Mouse (Mus musculus) heart, embryonic 14.5 days (tissue): ENCODE measurements around the gene Aldoc. TPM values are rescaled to one million over a fixed set of nuclear protein-coding genes. Genes with fewer than 3 reads are reported as not detected.

Source experiments
- ATAC-seq: fragments of 200-750 bp; cut with Nextera tagmentation; 2 replicates; pipeline ENCODE4 v1.8.0; 2017; ENCODE audit warnings: low read depth, moderate TSS enrichment; ENCODE audit not compliant: insufficient number of reproducible peaks, insufficient read depth, low FRiP score
- H3K27ac ChIP-seq, 2 experiments: fragments of 200-500 bp in 1 of 2; fragments of 300-500 bp in 1 of 2; sonication (generic) in 1 of 2; replicated peaks in 1 of 2; 2 replicates each; pipeline ENCODE4 v1.5.1; 2012 to 2014; ENCODE audit warnings: low read depth in 2 of 2, low read length in 2 of 2, control low read depth in 1 of 2, mild to moderate bottlenecking in 1 of 2, mixed read lengths in 1 of 2; ENCODE audit not compliant: control insufficient read depth in 1 of 2, insufficient read depth in 1 of 2
- H3K27me3 ChIP-seq: fragments of 300-500 bp; sonication (generic); 2 replicates; pipeline ENCODE4 v1.6.1; 2014; ENCODE audit warnings: mild to moderate bottlenecking, low read length, control low read depth; ENCODE audit not compliant: control insufficient read depth, insufficient read depth
- H3K36me3 ChIP-seq: fragments of 300-500 bp; sonication (generic); 2 replicates; pipeline ENCODE4 v1.6.1; 2014; ENCODE audit warnings: mild to moderate bottlenecking, control low read depth, low read length, mixed read lengths; ENCODE audit not compliant: control insufficient read depth, insufficient read depth
- H3K4me1 ChIP-seq, 2 experiments: fragments of 200-500 bp in 1 of 2; fragments of 300-500 bp in 1 of 2; sonication (generic) in 1 of 2; 2 replicates each; pipeline ENCODE4 v1.6.1; 2012 to 2014; ENCODE audit warnings: low read length in 2 of 2, control low read depth in 1 of 2, mixed read lengths in 1 of 2; ENCODE audit not compliant: control insufficient read depth in 2 of 2, insufficient read depth in 2 of 2
- H3K4me2 ChIP-seq: fragments of 300-500 bp; sonication (generic); 2 replicates; pipeline ENCODE4 v1.6.1; 2014; ENCODE audit warnings: mild to moderate bottlenecking, low read length
- H3K4me3 ChIP-seq, 2 experiments: fragments of 200-500 bp in 1 of 2; fragments of 300-500 bp in 1 of 2; sonication (generic) in 1 of 2; 2 replicates each; pipeline ENCODE4 v1.5.1; 2012 to 2014; ENCODE audit warnings: low read length in 2 of 2, mild to moderate bottlenecking in 2 of 2, control low read depth in 1 of 2, low read depth in 1 of 2, moderate library complexity in 1 of 2; ENCODE audit not compliant: control insufficient read depth in 1 of 2, insufficient read depth in 1 of 2
- H3K9ac ChIP-seq: fragments of 300-500 bp; sonication (generic); 2 replicates; pipeline ENCODE4 v1.6.1; 2014; ENCODE audit warnings: mild to moderate bottlenecking, low read length
- H3K9me3 ChIP-seq: fragments of 300-500 bp; sonication (generic); 2 replicates; pipeline ENCODE4 v1.6.1; 2016; ENCODE audit warnings: low read length, control low read depth; ENCODE audit not compliant: control insufficient read depth
- WGBS: fragments of 180-500 bp; shearing (Covaris S2); extraction: QIAGEN DNeasy Blood & Tissue Kit; methylation state at CpG from one replicate; pipeline ENCODE4 v1.1.7; 2014; 5-methylcytosine and 5-hydroxymethylcytosine counted together
- polyA plus RNA-seq: library from polyadenylated mRNA; unstranded; fragments of >200 nt; fragmentation: Nextera tagmentation; extraction: Ambion mirVana; gene quantifications from 2 replicates; pipeline ENCODE4 v1.2.1, GENCODE M21; 2014

Aldoc gene
- polyA plus RNA-seq, 1 experiment from 2014 or later = 30.3 TPM

DNA sequence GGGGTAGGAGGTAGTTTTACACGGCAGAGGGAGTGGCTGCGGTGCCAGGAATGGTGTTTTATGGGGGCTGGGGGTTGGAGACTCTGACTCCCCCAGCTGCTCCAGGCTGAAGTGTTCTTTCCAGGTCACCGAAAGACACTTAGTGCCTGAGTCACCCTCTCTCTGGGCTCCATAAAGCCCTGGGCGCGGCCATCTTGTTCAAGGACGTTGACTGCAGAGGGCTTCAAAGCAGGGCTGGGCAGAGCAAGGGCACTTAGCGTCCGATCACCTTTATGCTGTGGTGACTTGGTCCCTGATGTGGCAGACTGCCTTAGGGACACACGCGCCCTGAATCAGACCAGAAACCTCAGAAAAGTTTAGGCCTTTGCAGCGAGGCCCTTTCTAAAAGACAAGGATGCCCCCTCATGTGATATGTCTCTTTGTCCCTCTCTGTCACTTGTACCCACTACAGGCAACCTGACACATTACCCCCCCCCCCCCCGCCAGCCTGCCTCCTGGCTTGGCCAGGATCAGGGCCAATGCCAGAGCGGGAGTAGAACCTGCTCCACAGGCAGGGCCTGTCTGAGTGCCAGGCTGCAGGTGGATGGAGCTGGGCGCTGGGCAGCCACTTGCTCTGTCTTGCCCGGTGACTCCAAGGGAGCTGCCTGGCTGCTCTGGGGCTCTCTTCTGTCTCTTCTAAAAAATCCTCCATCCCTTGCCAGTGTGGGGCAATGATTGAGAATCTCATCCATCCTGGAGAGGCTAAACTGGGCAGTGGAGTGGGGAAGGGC lies 44.9 kb downstream of the Aldoc start:
- Histone ChIP-seq H3K27ac (no peak overlapping the region), H3K4me3 (no peak overlapping the region), H3K9ac (no peak overlapping the region), H3K27me3 (no peaks in the 10 kb centered on the region), H3K9me3 (no peaks in the 10 kb centered on the region), H3K4me1 (no peaks in the 10 kb centered on the region; a peak in 1 of 4 replicates), H3K4me2 (no peak overlapping the region), H3K36me3 (no peaks in the 10 kb centered on the region)
- 88% methylated on average over 15 of the region's 15 CpGs for WGBS
- ATAC-seq = no peak

DNA sequence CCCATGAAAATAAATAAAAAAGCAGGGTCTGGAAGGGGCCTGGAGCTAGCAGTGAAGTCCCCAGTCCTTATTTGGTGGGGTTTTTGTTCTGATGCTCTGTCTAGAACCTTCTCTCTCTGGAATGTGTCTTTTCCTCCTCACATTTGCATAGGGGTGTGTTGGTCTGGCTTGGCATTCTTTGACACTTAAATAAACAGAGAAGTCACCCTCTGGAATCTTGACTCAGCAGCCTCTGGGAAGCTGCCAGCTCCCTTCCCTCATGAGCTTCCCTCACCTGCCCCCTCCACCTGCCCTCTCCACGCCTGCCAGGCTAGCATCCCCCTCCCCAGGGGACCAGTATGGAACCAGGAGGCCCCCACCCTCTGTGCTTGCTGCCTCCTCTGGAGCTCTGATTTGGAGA lies 47.6 kb downstream of the Aldoc start:
- no peak overlapping the region for H3K4me2 ChIP-seq
- H3K4me3 ChIP-seq = no peak overlapping the region
- no peaks in the 10 kb centered on the region for H3K27me3 ChIP-seq
- no peaks in the 10 kb centered on the region for H3K9me3 ChIP-seq
- 27% methylated on average over 1 of the region's 1 CpGs for WGBS
- H3K9ac ChIP-seq = no peak overlapping the region
- H3K27ac ChIP-seq = no peak overlapping the region
- ATAC-seq = no peak
- no peaks in the 10 kb centered on the region for H3K36me3 ChIP-seq
- no peaks in the 10 kb centered on the region; a peak in 1 of 4 replicates for H3K4me1 ChIP-seq

DNA sequence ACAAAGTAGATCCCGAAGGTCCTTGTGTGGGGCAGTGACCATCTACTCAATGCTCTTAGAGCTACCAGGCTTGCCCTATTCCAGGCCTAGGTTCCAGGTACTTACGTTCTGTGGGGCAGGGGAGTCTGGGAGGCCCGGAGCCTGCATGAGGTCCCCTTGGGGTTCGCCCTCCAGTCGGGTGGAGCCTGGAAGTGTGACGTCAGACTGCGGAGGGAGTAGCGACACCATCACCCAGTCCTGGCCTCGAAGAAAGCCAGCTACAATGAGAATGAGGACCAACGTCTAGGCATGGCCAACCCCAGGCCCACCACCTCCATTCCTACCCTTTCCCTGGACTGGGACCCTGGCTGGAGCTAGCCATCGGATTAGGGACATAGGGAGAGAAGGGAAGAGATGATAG lies 48.9 kb downstream of the Aldoc start:
- no peak for ATAC-seq
- Histone ChIP-seq H3K27me3 (no peaks in the 10 kb centered on the region), H3K9ac (no peak overlapping the region), H3K4me1 (no peaks in the 10 kb centered on the region; a peak in 1 of 4 replicates), H3K36me3 (no peaks in the 10 kb centered on the region), H3K9me3 (no peaks in the 10 kb centered on the region), H3K4me2 (no peak overlapping the region), H3K4me3 (no peak overlapping the region), H3K27ac (no peak overlapping the region)
- 82% methylated on average over 11 of the region's 11 CpGs for WGBS

DNA sequence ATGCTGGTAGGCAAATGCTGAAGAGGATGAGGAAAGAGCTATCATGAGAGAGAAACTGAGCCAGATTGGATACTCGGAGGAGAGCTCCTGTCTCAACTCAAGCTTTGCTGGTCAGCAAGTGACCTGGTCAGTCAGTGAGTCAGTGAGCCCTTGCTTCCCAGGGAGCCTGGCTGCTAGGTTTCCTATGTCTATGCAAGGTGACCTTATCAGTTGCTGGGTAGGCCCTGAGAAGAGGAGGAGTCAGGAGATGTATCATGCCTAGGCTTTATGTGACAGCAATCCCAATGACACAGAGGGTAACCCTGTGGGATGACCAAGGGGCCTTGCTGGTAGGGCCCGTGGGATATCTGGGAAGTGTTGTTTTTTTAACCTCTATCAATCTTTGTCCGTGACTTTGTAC lies 49.4 kb downstream of the Aldoc start:
- Histone ChIP-seq H3K9me3 (no peaks in the 10 kb centered on the region), H3K4me2 (no peak overlapping the region), H3K36me3 (no peaks in the 10 kb centered on the region), H3K4me3 (no peak overlapping the region), H3K27me3 (no peaks in the 10 kb centered on the region), H3K27ac (no peak overlapping the region), H3K4me1 (no peaks in the 10 kb centered on the region; a peak in 1 of 4 replicates), H3K9ac (no peak overlapping the region)
- ATAC-seq = no peak
- WGBS = 57% methylated on average over 3 of the region's 3 CpGs

DNA sequence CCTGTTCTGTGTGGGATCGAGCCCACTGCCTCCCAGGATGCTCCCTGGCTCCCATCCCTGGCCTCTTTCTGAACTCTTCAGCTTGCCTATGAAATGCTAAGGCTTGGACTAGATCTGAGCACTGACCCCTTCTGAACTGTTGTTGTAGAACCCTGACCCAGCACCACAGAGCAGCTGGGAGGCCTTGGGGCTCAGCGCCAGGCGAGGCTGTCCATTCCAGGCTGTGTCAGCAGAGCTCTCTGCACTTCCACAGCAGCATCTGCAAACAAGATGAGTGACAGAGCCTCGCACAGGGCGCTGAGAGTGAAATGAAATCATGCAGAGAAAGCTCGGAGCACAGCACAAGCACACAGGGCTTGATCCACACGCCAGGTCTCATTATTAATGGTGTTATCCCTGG lies 49.8 kb downstream of the Aldoc start:
- no peak overlapping the region for H3K9ac ChIP-seq
- no peaks in the 10 kb centered on the region; a peak in 1 of 4 replicates for H3K4me1 ChIP-seq
- H3K27me3 ChIP-seq = no peaks in the 10 kb centered on the region
- no peak overlapping the region for H3K4me3 ChIP-seq
- no peaks in the 10 kb centered on the region for H3K36me3 ChIP-seq
- 64% methylated on average over 7 of the region's 7 CpGs for WGBS
- no peak for ATAC-seq
- H3K27ac ChIP-seq = no peak overlapping the region
- no peaks in the 10 kb centered on the region for H3K9me3 ChIP-seq
- H3K4me2 ChIP-seq = no peak overlapping the region

DNA sequence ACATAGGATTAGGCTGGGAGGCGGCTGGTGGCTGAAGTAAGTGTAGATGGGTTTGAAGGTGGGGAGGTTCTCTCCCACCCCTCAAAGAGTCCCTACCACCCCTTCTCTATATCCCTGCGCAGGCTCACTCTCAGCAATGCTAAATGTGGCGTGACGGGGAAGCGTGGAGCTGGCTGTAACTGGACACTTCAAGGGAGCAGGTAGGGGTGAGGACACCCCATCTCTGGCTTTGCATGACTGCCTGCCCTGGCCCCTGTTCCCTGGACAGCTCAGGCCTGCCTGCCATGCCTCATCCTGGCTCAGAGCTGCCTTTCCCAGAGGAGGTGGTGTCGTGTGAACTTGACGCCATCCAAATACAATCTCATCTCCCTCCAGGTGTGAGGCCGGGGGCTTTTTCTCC lies 51.4 kb downstream of the Aldoc start:
- Histone ChIP-seq H3K27me3 (no peaks in the 10 kb centered on the region; the same call in 1 of the 2 replicates), H3K9ac (no peak overlapping the region), H3K4me3 (no peak overlapping the region), H3K27ac (no peak overlapping the region), H3K9me3 (no peaks in the 10 kb centered on the region), H3K4me1 (no peaks in the 10 kb centered on the region; a peak in 1 of 4 replicates), H3K4me2 (no peak overlapping the region), H3K36me3 (no peaks in the 10 kb centered on the region)
- no peak; the same call in 1 of the 2 replicates for ATAC-seq
- WGBS = 76% methylated on average over 8 of the region's 8 CpGs

Other genes with a start within 250 kb of the Aldoc start
- 23.9 and 25.7 TPM in 2 replicates for gene Eral1, start 242.6 kb upstream of the Aldoc start, polyA plus RNA-seq
- 17.0 and 19.4 TPM in 2 replicates for gene Fam222b, start 228.3 kb upstream of the Aldoc start, polyA plus RNA-seq
- 18.5 and 25.6 TPM in 2 replicates for gene Traf4, start 157.4 kb upstream of the Aldoc start, polyA plus RNA-seq
- 11.5 and 12.4 TPM in 2 replicates for gene Nek8, start 146.3 kb upstream of the Aldoc start, polyA plus RNA-seq
- gene Tlcd1, start 146.3 kb upstream of the Aldoc start, polyA plus RNA-seq = 14.7 and 16.1 TPM in 2 replicates
- 968 and 1,084 TPM in 2 replicates for gene Rpl23a, start 139.4 kb upstream of the Aldoc start, polyA plus RNA-seq
- gene Rab34, start 134.5 kb upstream of the Aldoc start, polyA plus RNA-seq = 57.1 and 61.8 TPM in 2 replicates
- 2.4 and 2.9 TPM in 2 replicates for gene Proca1, start 129.6 kb upstream of the Aldoc start, polyA plus RNA-seq
- 65.2 and 75.8 TPM in 2 replicates for gene Sdf2, start 77.2 kb upstream of the Aldoc start, polyA plus RNA-seq
- gene Supt6, start 77.0 kb upstream of the Aldoc start, polyA plus RNA-seq = 13.8 and 15.5 TPM in 2 replicates
- gene 2610507B11Rik, start 61.2 kb upstream of the Aldoc start, polyA plus RNA-seq = 71.3 and 72.5 TPM in 2 replicates
- gene BC030499, start 32.1 kb upstream of the Aldoc start, polyA plus RNA-seq = 0.23 and 0.70 TPM in 2 replicates
- gene Spag5, start 21.4 kb upstream of the Aldoc start, polyA plus RNA-seq = 23.6 and 25.0 TPM in 2 replicates
- gene Pigs, start 5.4 kb downstream of the Aldoc start, polyA plus RNA-seq = 51.3 and 55.7 TPM in 2 replicates
- 38.6 and 43.0 TPM in 2 replicates for gene Unc119, start 20.5 kb downstream of the Aldoc start, polyA plus RNA-seq
- not detected in 2 replicates for gene Foxn1, start 63.6 kb downstream of the Aldoc start, polyA plus RNA-seq
- gene Slc13a2, start 99.2 kb downstream of the Aldoc start, polyA plus RNA-seq = not detected in 2 replicates
- gene Slc46a1, start 142.7 kb downstream of the Aldoc start, polyA plus RNA-seq = 6.2 and 8.1 TPM in 2 replicates
- 0.11 TPM in 1 of 2 replicates, not detected in the other for gene Sarm1, start 174.8 kb downstream of the Aldoc start, polyA plus RNA-seq
- gene Vtn, start 176.1 kb downstream of the Aldoc start, polyA plus RNA-seq = 0.15 and 0.34 TPM in 2 replicates
- gene Sebox, start 180.5 kb downstream of the Aldoc start, polyA plus RNA-seq = not detected in 2 replicates
- 41.2 and 44.4 TPM in 2 replicates for gene Tmem199, start 189.2 kb downstream of the Aldoc start, polyA plus RNA-seq
- gene Poldip2, start 189.2 kb downstream of the Aldoc start, polyA plus RNA-seq = 155 and 161 TPM in 2 replicates
- gene Tnfaip1, start 213.4 kb downstream of the Aldoc start, polyA plus RNA-seq = 77.6 and 77.9 TPM in 2 replicates
- 104 and 112 TPM in 2 replicates for gene Ift20, start 213.4 kb downstream of the Aldoc start, polyA plus RNA-seq
- 51.7 and 54.7 TPM in 2 replicates for gene Tmem97, start 227.8 kb downstream of the Aldoc start, polyA plus RNA-seq